Mouse (Mus musculus) midbrain, postnatal 0 days (tissue): Measurements from ENCODE around the gene Serpina1f. TPM values are rescaled to one million over a fixed set of nuclear protein-coding genes. Genes with fewer than 3 reads are reported as not detected.
"Not testable (repeated sequence)": the region's sequence is repeated elsewhere in the genome, so short reads cannot be mapped to it uniquely, and the experiment has no call there.

ENCODE experiments used
- ATAC-seq: fragments of 200-750 bp; cut with Nextera tagmentation; 2 replicates; pipeline ENCODE4 v1.8.0; 2017; ENCODE audit warnings: moderate number of reproducible peaks, mild to moderate bottlenecking, moderate TSS enrichment, moderate library complexity; ENCODE audit not compliant: low FRiP score
- DNase-seq: peaks from one replicate; pipeline ENCODE4 v3.0.0-alpha.2; 2015; ENCODE audit warnings: low spot score
- H3K27ac ChIP-seq: fragments of 300-500 bp; sonication (generic); 2 replicates; pipeline ENCODE4 v1.5.1; 2014; ENCODE audit warnings: low read depth, mild to moderate bottlenecking, low read length, mixed read lengths
- H3K27me3 ChIP-seq: fragments of 300-500 bp; sonication (generic); 2 replicates; pipeline ENCODE4 v1.6.1; 2014; ENCODE audit warnings: low read length, control low read depth, mixed read lengths; ENCODE audit not compliant: insufficient read depth
- H3K36me3 ChIP-seq: fragments of 300-500 bp; sonication (generic); 2 replicates; pipeline ENCODE4 v1.6.1; 2014; ENCODE audit warnings: low read length, control low read depth, mixed read lengths; ENCODE audit not compliant: insufficient read depth
- H3K4me1 ChIP-seq: fragments of 300-500 bp; sonication (generic); 2 replicates; pipeline ENCODE4 v1.6.1; 2014; ENCODE audit warnings: mild to moderate bottlenecking, control low read depth, antibody characterized with exemption, low read length, mixed read lengths; ENCODE audit not compliant: insufficient read depth
- H3K4me2 ChIP-seq: fragments of 300-500 bp; sonication (generic); 2 replicates; pipeline ENCODE4 v1.6.1; 2014; ENCODE audit warnings: low read depth, mild to moderate bottlenecking, low read length, mixed read lengths; ENCODE audit not compliant: poor library complexity, severe bottlenecking
- H3K4me3 ChIP-seq: fragments of 300-500 bp; sonication (generic); 2 replicates; pipeline ENCODE4 v1.5.1; 2014; ENCODE audit warnings: low read depth, mild to moderate bottlenecking, low read length, moderate library complexity
- H3K9ac ChIP-seq: fragments of 300-500 bp; sonication (generic); replicated peaks from 2 replicates; pipeline ENCODE4 v1.6.1; 2014; ENCODE audit warnings: mild to moderate bottlenecking, low read length, moderate library complexity, mixed read lengths; ENCODE audit not compliant: poor library complexity, severe bottlenecking
- H3K9me3 ChIP-seq: fragments of 300-500 bp; sonication (generic); 2 replicates; pipeline ENCODE4 v1.6.1; 2016; ENCODE audit warnings: low read length, control low read depth
- CTCF ChIP-seq: IDR thresholded peaks from 2 replicates; pipeline ENCODE4 v1.5.1; 2016; ENCODE audit warnings: antibody characterized with exemption, mild to moderate bottlenecking
- whole genome bisulfite sequencing: fragments of 180-500 bp; shearing (Covaris S2); extraction: QIAGEN DNeasy Blood & Tissue Kit; methylation state at CpG from one replicate; pipeline ENCODE4 v1.1.7; 2014; 5-methylcytosine and 5-hydroxymethylcytosine counted together
- polyA plus RNA-seq: library from polyadenylated mRNA; unstranded; fragments of >200 nt; fragmentation: Nextera tagmentation; extraction: Ambion mirVana; gene quantifications from 2 replicates; pipeline ENCODE4 v1.2.1, GENCODE M21; 2015
- total RNA-seq: library from RNA; depleted of rRNA; stranded (reverse); fragments of >200 nt; gene quantifications from 2 replicates; pipeline ENCODE4 v1.2.3, GENCODE M21; 2014

Gene Serpina1f
- total and polyA plus RNA-seq, 2 experiments from 2014 or later: not detected

DNA sequence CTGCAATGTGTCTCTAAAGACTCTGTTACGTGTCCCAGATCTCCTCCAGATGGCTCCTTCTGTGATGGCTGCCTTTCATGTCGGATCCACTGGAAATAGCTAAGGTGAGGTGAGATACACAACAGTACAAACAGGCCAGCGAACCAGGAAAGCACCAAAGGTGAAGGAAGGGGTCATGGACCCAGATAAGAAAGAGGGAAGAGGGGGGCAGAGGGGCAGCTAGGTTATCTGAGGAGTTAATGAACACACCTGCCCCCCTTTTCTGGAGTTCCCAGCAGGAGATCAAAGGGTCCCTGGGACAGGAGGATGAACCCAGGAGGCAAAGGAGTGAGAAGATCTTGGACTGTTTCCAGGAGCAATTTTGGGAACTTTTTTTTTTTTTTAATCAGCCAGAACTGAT, 9.9 kb downstream of the Serpina1f start:
- WGBS: 88% methylated on average over 3 of the region's 3 CpGs
- H3K27me3 ChIP-seq: no peaks in the 10 kb centered on the region

DNA sequence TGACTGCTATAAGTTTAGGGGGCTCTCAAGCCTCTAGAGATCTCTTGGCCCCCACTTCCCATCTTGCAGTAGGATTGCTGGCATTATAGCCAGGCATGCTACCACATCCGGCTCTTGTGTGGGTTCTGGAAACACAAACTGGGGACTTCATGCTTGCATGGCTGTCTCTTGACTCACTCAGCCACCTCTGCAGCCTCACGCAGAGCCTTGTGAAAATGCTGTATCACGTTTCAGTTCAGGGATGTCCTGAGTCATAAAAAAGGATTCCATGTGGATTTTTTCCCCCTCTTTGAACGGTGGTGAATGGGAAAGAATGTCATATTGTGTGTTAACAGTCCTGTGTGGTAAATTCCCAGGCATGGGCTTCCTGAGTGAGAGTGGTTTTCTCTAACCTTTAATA, 11.6 kb downstream of the Serpina1f start:
- ATAC-seq (no peak), DNase-seq (no peak)
- no peak overlapping the region for H3K4me2 ChIP-seq
- no peak overlapping the region for H3K27ac ChIP-seq
- 71% methylated on average over 4 of the region's 4 CpGs for WGBS
- no peaks in the 10 kb centered on the region for H3K9me3 ChIP-seq
- no peaks in the 10 kb centered on the region for H3K4me1 ChIP-seq
- no peaks in the 10 kb centered on the region for H3K27me3 ChIP-seq
- no peak overlapping the region for H3K4me3 ChIP-seq
- no peak for TF ChIP-seq CTCF
- no peaks in the 10 kb centered on the region for H3K36me3 ChIP-seq
- no peak overlapping the region for H3K9ac ChIP-seq

More for the DNA sequence above, 9.9 kb downstream of the Serpina1f start:
- no peak for TF ChIP-seq CTCF
- Histone ChIP-seq H3K36me3 (no peaks in the 10 kb centered on the region), H3K9ac (no peak overlapping the region), H3K9me3 (no peaks in the 10 kb centered on the region), H3K4me3 (no peak overlapping the region), H3K4me1 (no peaks in the 10 kb centered on the region), H3K4me2 (no peak overlapping the region), H3K27ac (no peak overlapping the region)
- ATAC-seq (no peak), DNase-seq (no peak)

DNA sequence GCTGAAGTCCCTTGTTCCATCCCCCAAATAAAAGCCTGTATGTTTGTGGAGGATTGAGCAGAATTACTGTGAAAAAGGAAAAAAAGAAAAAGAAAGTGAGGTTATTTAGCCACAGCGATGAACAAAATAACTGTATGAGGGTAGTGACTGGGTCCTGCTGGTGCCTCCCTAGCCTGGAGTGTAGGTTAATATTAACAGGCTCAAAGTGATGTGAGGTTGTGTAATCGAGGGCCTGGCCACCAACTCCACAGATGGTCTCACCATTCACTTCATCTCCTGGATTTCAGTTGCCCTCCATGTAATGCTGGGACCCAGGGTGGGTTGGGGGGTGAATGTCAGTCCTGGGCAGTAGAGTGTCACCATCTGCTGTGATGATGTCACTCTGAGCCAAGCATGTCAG, 13.6 kb downstream of the Serpina1f start:
- H3K27me3 ChIP-seq: no peaks in the 10 kb centered on the region
- no peak overlapping the region for H3K9ac ChIP-seq
- H3K36me3 ChIP-seq: no peaks in the 10 kb centered on the region
- no peak overlapping the region for H3K4me3 ChIP-seq
- 71% methylated on average over 2 of the region's 2 CpGs for WGBS
- H3K9me3 ChIP-seq: no peaks in the 10 kb centered on the region
- no peak for ATAC-seq
- no peak for DNase-seq
- H3K27ac ChIP-seq: no peak overlapping the region
- no peak for TF ChIP-seq CTCF
- H3K4me1 ChIP-seq: no peaks in the 10 kb centered on the region
- H3K4me2 ChIP-seq: no peak overlapping the region

DNA sequence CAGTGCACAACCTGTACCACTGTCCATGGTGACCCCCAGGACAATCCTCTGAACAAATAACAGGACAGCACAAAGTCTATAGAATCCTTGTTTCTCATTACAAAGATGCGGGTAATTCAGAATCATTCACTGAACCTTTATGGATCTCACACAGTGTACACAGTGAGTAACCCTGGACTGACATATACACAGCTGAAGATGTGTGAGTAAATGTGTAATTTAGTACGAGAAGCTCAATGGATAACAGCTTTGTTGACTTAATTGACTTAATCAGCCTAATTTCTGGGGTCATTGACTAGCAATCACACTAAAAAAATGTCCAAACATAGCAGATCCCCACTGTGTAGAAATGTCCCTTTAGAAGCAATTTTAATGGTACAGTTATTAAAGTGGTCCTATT, 14.2 kb downstream of the Serpina1f start:
- H3K27me3 ChIP-seq: no peaks in the 10 kb centered on the region
- ATAC-seq (no peak), DNase-seq (no peak)
- no peaks in the 10 kb centered on the region for H3K9me3 ChIP-seq
- no peaks in the 10 kb centered on the region for H3K36me3 ChIP-seq
- WGBS: 82% methylated on average over 2 of the region's 2 CpGs
- no peak overlapping the region for H3K4me2 ChIP-seq
- TF ChIP-seq CTCF: no peak
- H3K27ac ChIP-seq: no peak overlapping the region
- H3K4me3 ChIP-seq: no peak overlapping the region
- no peak overlapping the region for H3K9ac ChIP-seq
- H3K4me1 ChIP-seq: no peaks in the 10 kb centered on the region

DNA sequence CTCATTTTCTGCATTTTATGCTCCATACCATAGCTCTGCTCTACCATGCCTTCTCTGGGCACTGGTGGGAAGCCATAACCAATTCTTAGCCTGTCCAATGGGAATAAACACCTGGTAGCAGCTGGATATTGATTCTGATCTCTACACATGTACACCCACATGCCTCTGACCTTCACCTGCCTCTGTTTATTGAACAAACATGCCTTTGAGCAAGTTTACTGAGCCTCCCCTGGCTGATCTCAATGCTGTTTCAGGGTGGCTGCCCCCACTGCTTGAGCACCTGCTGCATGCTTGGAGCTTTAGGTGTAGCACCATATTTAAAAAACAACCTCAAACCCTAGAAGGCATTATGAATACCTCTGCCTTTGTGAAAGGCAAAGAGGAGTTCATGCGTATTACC, 15.5 kb downstream of the Serpina1f start:
- not testable (repeated sequence) for H3K27me3 ChIP-seq, H3K9ac ChIP-seq, H3K36me3 ChIP-seq, ATAC-seq, H3K27ac ChIP-seq, H3K4me1 ChIP-seq, H3K9me3 ChIP-seq, H3K4me3 ChIP-seq, H3K4me2 ChIP-seq, DNase-seq
- WGBS: 100% methylated on average over 1 of the region's 1 CpGs

DNA sequence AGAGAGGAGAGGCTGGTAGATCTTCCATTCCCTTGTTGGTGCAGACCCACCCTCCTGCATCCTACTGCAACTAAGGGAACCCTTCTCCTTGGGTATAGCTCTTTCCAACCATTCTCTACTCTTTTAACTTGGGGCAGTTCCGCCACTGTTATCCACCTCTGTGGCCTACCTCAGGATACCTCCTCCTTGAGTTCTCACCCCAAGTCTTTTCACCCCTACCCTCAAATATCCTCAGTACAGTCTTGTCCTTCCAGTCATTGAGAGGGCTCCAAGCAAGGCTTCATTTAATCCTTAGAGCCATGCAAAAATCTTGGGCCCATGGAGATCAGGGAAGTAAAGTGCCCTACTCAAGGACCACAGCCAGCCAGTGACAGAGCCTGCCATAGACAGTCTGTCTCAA, 19.3 kb downstream of the Serpina1f start, which contains the start of gene Serpina16:
Gene Serpina16, minus strand, starts transcription at position 101 of the 400 bp plus-strand sequence.
- TF ChIP-seq CTCF: no peak
- Histone ChIP-seq H3K4me1 (no peaks in the 10 kb centered on the region), H3K9ac (no peak within 1 kb of the TSS), H3K9me3 (no peaks in the 10 kb centered on the region), H3K27ac (no peak within 1 kb of the TSS), H3K36me3 (no peaks in the 10 kb centered on the region), H3K27me3 (no peaks in the 10 kb centered on the region), H3K4me3 (no peak within 1 kb of the TSS), H3K4me2 (no peak within 1 kb of the TSS)
- no peak for DNase-seq
- WGBS: 95% methylated on average over 1 of the region's 1 CpGs
- ATAC-seq: no peak

DNA sequence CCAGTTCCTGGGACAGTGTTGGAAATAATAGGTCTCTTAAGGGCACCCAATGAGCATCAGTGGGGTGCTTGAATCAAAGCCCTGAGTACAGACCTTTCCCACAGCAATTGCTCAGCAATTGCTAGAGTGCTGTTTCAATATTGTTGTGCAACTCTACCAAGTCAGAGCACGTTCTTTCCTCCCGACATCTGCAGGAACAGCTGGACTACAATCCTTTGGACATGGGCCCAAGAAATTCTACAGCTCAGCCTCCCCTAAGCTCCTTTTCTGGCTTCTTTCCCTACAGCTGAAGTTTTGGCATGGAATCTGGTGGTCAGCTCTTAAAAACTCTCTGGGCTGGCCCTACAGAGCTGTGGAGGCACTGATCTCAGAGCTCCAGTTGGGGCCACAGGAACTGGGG, 22.1 kb downstream of the Serpina1f start:
- peak; percentile 19 for DNase-seq
- WGBS: 73% methylated on average over 2 of the region's 2 CpGs
- no peak overlapping the region for H3K27ac ChIP-seq
- H3K9me3 ChIP-seq: no peaks in the 10 kb centered on the region
- H3K4me3 ChIP-seq: no peak overlapping the region
- TF ChIP-seq CTCF: no peak
- ATAC-seq: no peak
- H3K27me3 ChIP-seq: no peaks in the 10 kb centered on the region
- no peaks in the 10 kb centered on the region for H3K4me1 ChIP-seq
- no peak overlapping the region for H3K4me2 ChIP-seq
- no peak overlapping the region for H3K9ac ChIP-seq
- H3K36me3 ChIP-seq: no peaks in the 10 kb centered on the region
